Mouse (Mus musculus) gastrocnemius, postnatal 10 days (tissue): ENCODE data around the gene Mmgt2. TPM values are rescaled to one million over a fixed set of nuclear protein-coding genes. Genes with fewer than 3 reads are reported as not detected.

ENCODE experiments used
- DNase-seq: peaks from one replicate; pipeline ENCODE4 v3.0.0; 2021; ENCODE audit warnings: mixed read lengths
- total RNA-seq, 2 experiments: library from RNA; stranded (reverse); gene quantifications; 2 replicates each; pipeline ENCODE4 v1.2.3; 2021

Mmgt2 gene
- total RNA-seq, 2 experiments from 2014 or later: 12.6 to 12.8 TPM

GRCm38 (mm10) chr11:62701218-62701617 is 52.8 kb downstream of the Mmgt2 start:
- no peak for DNase-seq

GRCm38 (mm10) chr11:62706141-62706540 is 57.7 kb downstream of the Mmgt2 start:
- DNase-seq: no peak

- DNase-seq: no peak
Observed at GRCm38 (mm10) chr11:62708252-62708651, 59.8 kb downstream of the Mmgt2 start.

GRCm38 (mm10) chr11:62710657-62711056 is 62.2 kb downstream of the Mmgt2 start:
- no peak for DNase-seq

Other genes with a start within 250 kb of the Mmgt2 start
- gene Pigl, start 190.2 kb upstream of the Mmgt2 start, total RNA-seq: 1 to 10 TPM; 2.9 to 3.7 TPM
- 100 to 1,000 TPM; 132 to 145 TPM for gene Ncor1, start 190.1 kb upstream of the Mmgt2 start, total RNA-seq
- 10 to 100 TPM; 14.0 to 21.9 TPM for gene Cenpv, start 109.4 kb upstream of the Mmgt2 start, total RNA-seq
- 1,000 to 10,000 TPM; 1,047 to 1,133 TPM for gene Ubb, start 97.5 kb upstream of the Mmgt2 start, total RNA-seq
- gene Trpv2, start 74.2 kb upstream of the Mmgt2 start, total RNA-seq: 1 to 10 TPM; 2.0 TPM
- gene Lrrc75a, start 141 bp upstream of the Mmgt2 start, total RNA-seq: 10 to 100 TPM; 14.5 to 19.1 TPM
- 1 to 10 TPM; 2.3 to 3.4 TPM for gene Zfp287, start 83.2 kb downstream of the Mmgt2 start, total RNA-seq
- not detected for gene Gm10428, start 104.4 kb downstream of the Mmgt2 start, total RNA-seq
- gene Zfp286, start 140.8 kb downstream of the Mmgt2 start, total RNA-seq: 1 to 10 TPM; 1.3 to 3.5 TPM
- gene Trim16, start 171.6 kb downstream of the Mmgt2 start, total RNA-seq: 10 to 100 TPM; 23.1 to 24.2 TPM
- gene Fbxw10, start 198.4 kb downstream of the Mmgt2 start, total RNA-seq: under 1 TPM; 0.23 to 0.68 TPM
- gene Tvp23b, start 230.8 kb downstream of the Mmgt2 start, total RNA-seq: 10 to 100 TPM; 11.3 to 15.2 TPM